Mouse (Mus musculus): Measurements from ENCODE around the gene Mei1. TPM values are rescaled to one million over a fixed set of nuclear protein-coding genes. Genes with fewer than 3 reads are reported as not detected.

The Mei1 gene
- 0.07 and 0.09 TPM in 2 replicates for polyA plus RNA-seq (2012; rRNA removed)

- WGBS, result 26% methylated on average over 40 of the region's 40 CpGs
Observed at GRCm38 (mm10) chr15:82069898-82070297, at the start of gene Mei1. Mei1 (plus strand) TSS chr15:82069996.

GRCm38 (mm10) chr15:82022535-82023088 lies 47.2 kb upstream of the Mei1 start:
- no peak for DNase-seq (ENCODE audit: low read depth, low spot score)
- 74% methylated on average over 13 of the region's 13 CpGs for WGBS

More at GRCm38 (mm10) chr15:82069898-82070297, at the start of gene Mei1:
- DNase-seq (ENCODE audit: low read depth, low spot score), result no peak

DNA sequence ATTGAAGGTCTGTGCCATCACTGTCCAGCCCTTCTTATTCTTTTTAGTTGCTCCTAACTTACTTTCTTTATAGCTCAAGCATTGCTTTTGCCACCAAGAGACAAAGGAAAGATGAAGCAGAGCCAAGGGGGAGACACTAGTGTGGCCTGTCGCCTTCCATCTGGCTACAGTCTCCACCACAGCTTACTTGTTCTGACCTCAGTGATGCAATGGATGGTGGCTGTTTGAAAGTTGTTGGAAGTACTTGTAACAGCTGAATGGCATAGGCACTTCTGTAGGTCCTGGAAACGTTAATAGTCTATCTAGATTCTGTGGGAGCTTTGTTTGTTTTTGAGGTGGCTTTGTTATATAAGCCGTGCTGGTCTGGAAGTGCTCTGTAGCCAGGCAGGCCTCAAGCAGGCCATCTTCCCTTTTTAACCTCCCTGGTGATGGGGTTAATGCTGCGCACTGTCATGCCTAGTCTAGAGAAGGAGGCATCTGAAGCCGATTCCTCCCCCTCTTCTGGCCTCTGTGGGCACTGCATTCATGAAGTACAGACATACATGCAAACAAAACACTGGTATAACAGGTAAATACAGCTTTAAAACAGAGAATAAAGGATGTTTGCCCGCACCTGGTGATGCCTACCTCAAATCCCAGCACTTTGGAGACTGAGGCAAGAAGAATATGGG lies 45.7 kb upstream of the Mei1 start:
- WGBS, result 82% methylated on average over 6 of the region's 6 CpGs
- DNase-seq (ENCODE audit: low read depth, low spot score), result no peak

GRCm38 (mm10) chr15:82027276-82027675 lies 42.5 kb upstream of the Mei1 start:
- no peak for DNase-seq (ENCODE audit: low read depth, low spot score)
- 82% methylated on average over 7 of the region's 7 CpGs for WGBS

- DNase-seq (ENCODE audit: low read depth, low spot score), result no peak
- WGBS, result 74% methylated on average over 7 of the region's 7 CpGs
Observed at GRCm38 (mm10) chr15:82027726-82028125, 42.1 kb upstream of the Mei1 start.

GRCm38 (mm10) chr15:82032386-82032785 lies 37.4 kb upstream of the Mei1 start:
- 84% methylated on average over 7 of the region's 7 CpGs for WGBS

GRCm38 (mm10) chr15:82033762-82034161 lies 36.0 kb upstream of the Mei1 start, which contains the start of gene Desi1:
Desi1 (minus strand) TSS chr15:82033862.
- 90% methylated on average over 4 of the region's 4 CpGs for WGBS
- DNase-seq (ENCODE audit: low read depth, low spot score), result no peak

More at GRCm38 (mm10) chr15:82032386-82032785, 37.4 kb upstream of the Mei1 start:
- DNase-seq (ENCODE audit: low read depth, low spot score), result no peak

GRCm38 (mm10) chr15:82035904-82036689 lies 33.7 kb upstream of the Mei1 start:
- WGBS, result 81% methylated on average over 12 of the region's 12 CpGs
- no peak for DNase-seq (ENCODE audit: low read depth, low spot score)

DNA sequence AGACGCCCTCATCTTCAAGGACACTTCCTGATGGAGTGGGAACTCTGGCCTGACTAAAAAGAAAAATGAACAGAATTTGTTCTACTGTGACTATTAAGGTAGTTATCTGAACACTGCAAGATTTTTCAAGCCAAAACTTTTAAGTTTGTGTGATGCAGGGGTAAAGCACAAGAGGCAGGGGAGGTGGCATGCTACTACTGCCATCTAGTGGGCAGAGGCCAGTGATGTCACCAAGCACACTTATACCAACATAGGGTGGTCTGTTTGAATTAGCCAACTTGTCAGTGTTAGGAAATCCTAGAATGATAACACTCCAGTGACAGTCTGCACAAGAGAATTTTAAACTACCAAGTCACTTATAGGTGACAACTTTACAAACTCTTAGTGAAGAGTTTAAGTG lies 29.1 kb upstream of the Mei1 start:
- DNase-seq (ENCODE audit: low read depth, low spot score), result no peak
- 95% methylated on average over 1 of the region's 1 CpGs for WGBS

GRCm38 (mm10) chr15:82044166-82044784 lies 25.5 kb upstream of the Mei1 start:
- no peak for DNase-seq (ENCODE audit: low read depth, low spot score)
- 93% methylated on average over 7 of the region's 7 CpGs for WGBS

DNA sequence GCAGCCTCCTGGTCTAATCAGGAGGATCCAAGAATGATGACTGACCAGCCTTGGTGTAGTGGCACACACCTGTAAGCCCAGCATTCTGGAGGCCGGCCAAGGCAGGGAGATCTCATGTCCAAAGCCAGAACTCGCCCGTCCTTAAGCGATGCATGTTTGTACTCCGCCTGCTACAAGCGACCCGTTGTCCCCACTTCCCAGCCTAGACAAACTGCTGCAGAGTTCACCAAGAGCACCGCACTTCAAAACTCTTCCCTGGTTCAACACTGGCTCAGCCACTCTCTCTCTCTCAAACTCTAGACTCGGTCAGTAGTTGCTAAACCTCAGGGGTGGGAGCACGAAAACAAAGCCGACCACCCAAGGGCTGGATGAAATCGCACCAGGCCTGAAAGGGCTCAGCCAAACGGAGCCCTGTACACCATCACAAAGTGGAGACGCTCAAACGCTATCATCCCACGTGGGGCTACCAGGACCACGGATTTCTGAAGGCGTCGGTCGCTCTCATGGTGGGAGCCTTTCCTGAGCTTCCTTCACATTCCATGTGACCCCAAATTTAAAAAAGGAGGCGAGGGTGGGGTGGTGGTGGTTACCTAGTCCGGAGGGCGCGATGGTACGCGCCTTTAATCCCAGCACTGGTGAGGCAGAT lies 23.4 kb upstream of the Mei1 start:
- no peak for DNase-seq (ENCODE audit: low read depth, low spot score)
- 2% methylated on average over 26 of the region's 26 CpGs for WGBS

GRCm38 (mm10) chr15:82047080-82047883 lies 22.5 kb upstream of the Mei1 start, which contains the start of gene Snu13:
Snu13 (minus strand) TSS chr15:82047598.
- under 1% methylated on average over 74 of the region's 74 CpGs for WGBS
- peak; percentile 42 for DNase-seq (ENCODE audit: low read depth, low spot score)

GRCm38 (mm10) chr15:82052544-82052943 lies 17.3 kb upstream of the Mei1 start:
- WGBS, result 64% methylated on average over 5 of the region's 5 CpGs
- DNase-seq (ENCODE audit: low read depth, low spot score), result no peak

DNA sequence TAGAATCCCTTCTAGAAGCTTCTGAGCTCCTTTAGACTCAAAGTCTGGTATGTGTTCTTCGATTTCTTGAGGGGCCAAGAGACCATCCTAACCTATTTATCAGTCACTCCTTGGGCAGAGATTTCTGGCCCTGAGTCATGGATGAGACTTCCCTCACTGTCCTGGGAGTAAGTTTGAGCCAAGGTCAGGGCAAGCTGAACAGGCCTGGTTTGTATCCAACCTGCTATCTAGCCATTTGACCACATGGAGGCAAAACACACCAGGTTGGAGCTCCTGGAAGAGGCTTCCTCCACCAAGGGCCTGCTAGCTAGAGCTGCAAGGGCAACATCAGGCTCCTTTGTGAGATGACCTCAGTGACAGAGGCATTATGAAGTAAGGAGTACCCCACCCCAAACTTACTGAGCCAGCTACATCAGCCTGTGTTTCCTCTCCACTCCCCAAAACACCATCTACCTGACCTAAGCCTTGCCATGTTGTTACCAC lies 11.0 kb upstream of the Mei1 start, which contains the start of gene 4930407I10Rik:
Gene 4930407I10Rik, plus strand, starts transcription at position 433 of the 483 bp plus-strand sequence.
- 74% methylated on average over 1 of the region's 1 CpGs for WGBS
- DNase-seq (ENCODE audit: low read depth, low spot score), result no peak

- 37% methylated on average over 14 of the region's 14 CpGs for WGBS
- DNase-seq (ENCODE audit: low read depth, low spot score), result no peak
Observed at GRCm38 (mm10) chr15:82063909-82064308, 5.9 kb upstream of the Mei1 start.

DNA sequence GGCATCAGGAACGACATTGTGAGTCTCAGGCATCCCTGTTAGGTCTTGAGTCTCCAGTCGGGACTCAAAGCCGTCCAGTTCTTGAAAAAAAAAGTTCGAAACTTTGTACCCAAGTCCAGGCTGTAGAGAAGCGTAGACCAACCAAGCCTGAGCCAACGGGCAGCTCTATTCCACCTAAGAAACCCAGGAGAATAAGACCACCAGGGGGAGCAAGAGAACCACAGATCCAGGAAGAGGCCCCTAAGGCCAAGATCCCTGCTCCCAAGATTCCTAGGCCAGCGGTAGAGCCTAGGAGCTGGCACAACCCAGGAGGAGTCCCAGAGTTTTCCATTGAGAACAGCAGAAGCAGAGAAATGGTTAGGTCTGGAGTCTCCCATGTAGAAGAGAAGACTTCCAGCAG lies 4.3 kb upstream of the Mei1 start:
- peak; percentile 56 for DNase-seq (ENCODE audit: low read depth, low spot score)
- WGBS, result 10% methylated on average over 7 of the region's 7 CpGs

- 84% methylated on average over 26 of the region's 26 CpGs for WGBS
- no peak for DNase-seq (ENCODE audit: low read depth, low spot score)
Observed at GRCm38 (mm10) chr15:82071816-82072469, 2.1 kb downstream of the Mei1 start.

DNA sequence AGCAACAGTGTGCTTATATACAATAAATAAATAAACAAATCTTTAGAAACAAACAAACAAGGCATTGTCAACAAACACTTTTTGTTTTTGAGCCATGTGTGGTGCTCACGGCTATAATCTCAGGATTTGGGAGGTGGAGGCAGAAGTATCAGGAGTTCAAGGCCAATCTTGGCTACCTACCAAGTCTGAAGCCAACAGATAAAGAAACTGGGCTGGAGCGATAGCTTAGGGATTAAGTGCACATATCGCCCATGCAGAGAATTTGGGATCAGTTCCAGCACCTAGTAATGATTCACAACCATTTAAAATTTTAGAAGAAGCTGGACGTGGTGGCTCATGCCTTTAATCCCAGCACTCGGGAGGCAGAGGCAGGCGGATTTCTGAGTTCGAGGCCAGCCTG lies 3.7 kb downstream of the Mei1 start:
- DNase-seq (ENCODE audit: low read depth, low spot score), result no peak
- 63% methylated on average over 7 of the region's 7 CpGs for WGBS
